Mouse (Mus musculus): Measurements from ENCODE around the gene Abca7. TPM values are rescaled to one million over a fixed set of nuclear protein-coding genes. Genes with fewer than 3 reads are reported as not detected.
A peak's percentile ranks its signal among the peaks of the same experiment; 100 is the strongest.
"Not testable (repeated sequence)": the region's sequence is repeated elsewhere in the genome, so short reads cannot be mapped to it uniquely, and the experiment has no call there.

Gene Abca7
- polyA plus RNA-seq, 1 experiment from 2014 or later, result 4.0 TPM

- Histone ChIP-seq H3K27ac (replicated peaks) (peak overlapping the region; percentile 40), H3K9ac (no peak overlapping the region), H3K4me2 (replicated peaks) (no peak overlapping the region), H3K4me1 (peaks cover 26% of the 10 kb centered on the region), H3K36me3 (peaks cover 35% of the 10 kb centered on the region), H3K27me3 (no peaks in the 10 kb centered on the region), H3K9me3 (replicated peaks) (no peaks in the 10 kb centered on the region), H3K4me3 (replicated peaks) (no peak overlapping the region)
- ATAC-seq (ENCODE audit: insufficient number of reproducible peaks, low FRiP score, low TSS enrichment, low read depth), result no peak
- WGBS, result 56% methylated on average over 5 of the region's 5 CpGs
These were observed 36.6 kb downstream of the Abca7 start for GRCm38 (mm10) chr10:80032799-80033480.

GRCm38 (mm10) chr10:80033511-80034391, 37.5 kb downstream of the Abca7 start:
- peaks cover 39% of the 10 kb centered on the region for H3K36me3 ChIP-seq
- H3K9me3 ChIP-seq (replicated peaks), result no peaks in the 10 kb centered on the region
- no peaks in the 10 kb centered on the region for H3K27me3 ChIP-seq
- H3K4me2 ChIP-seq (replicated peaks), result no peak overlapping the region
- H3K9ac ChIP-seq, result no peak overlapping the region
- H3K4me1 ChIP-seq, result peaks cover 34% of the 10 kb centered on the region
- H3K4me3 ChIP-seq (replicated peaks), result no peak overlapping the region
- H3K27ac ChIP-seq (replicated peaks), result peak overlapping the region; percentile 48; the same call in 1 of the 2 replicates
- WGBS, result 39% methylated on average over 9 of the region's 9 CpGs
- no peak for ATAC-seq (ENCODE audit: insufficient number of reproducible peaks, low FRiP score, low TSS enrichment, low read depth)

GRCm38 (mm10) chr10:80035148-80035547, 38.9 kb downstream of the Abca7 start:
- no peak for ATAC-seq (ENCODE audit: insufficient number of reproducible peaks, low FRiP score, low TSS enrichment, low read depth)
- Histone ChIP-seq H3K9me3 (replicated peaks) (no peaks in the 10 kb centered on the region), H3K4me2 (replicated peaks) (no peak overlapping the region), H3K4me1 (peaks cover 39% of the 10 kb centered on the region), H3K36me3 (peaks cover 39% of the 10 kb centered on the region), H3K27ac (replicated peaks) (no peak overlapping the region; the same call in 1 of the 2 replicates), H3K27me3 (no peaks in the 10 kb centered on the region), H3K9ac (no peak overlapping the region), H3K4me3 (replicated peaks) (no peak overlapping the region)
- WGBS, result 74% methylated on average over 8 of the region's 8 CpGs

- Histone ChIP-seq H3K27ac (replicated peaks) (no peak overlapping the region; the same call in 1 of the 2 replicates), H3K4me1 (peaks cover 39% of the 10 kb centered on the region), H3K27me3 (no peaks in the 10 kb centered on the region), H3K9ac (no peak overlapping the region), H3K9me3 (replicated peaks) (no peaks in the 10 kb centered on the region), H3K4me3 (replicated peaks) (no peak overlapping the region), H3K4me2 (replicated peaks) (no peak overlapping the region), H3K36me3 (peaks cover 39% of the 10 kb centered on the region)
- no peak for ATAC-seq (ENCODE audit: insufficient number of reproducible peaks, low FRiP score, low TSS enrichment, low read depth)
- 90% methylated on average over 5 of the region's 5 CpGs for WGBS
These were observed 39.4 kb downstream of the Abca7 start for GRCm38 (mm10) chr10:80035686-80036085.

GRCm38 (mm10) chr10:80036832-80037231, 40.5 kb downstream of the Abca7 start:
- H3K4me3 ChIP-seq (replicated peaks), result no peak overlapping the region
- peaks cover 39% of the 10 kb centered on the region for H3K36me3 ChIP-seq
- ATAC-seq (ENCODE audit: insufficient number of reproducible peaks, low FRiP score, low TSS enrichment, low read depth), result no peak
- no peak overlapping the region for H3K9ac ChIP-seq
- no peaks in the 10 kb centered on the region for H3K9me3 ChIP-seq (replicated peaks)
- peaks cover 39% of the 10 kb centered on the region for H3K4me1 ChIP-seq
- H3K27me3 ChIP-seq, result no peaks in the 10 kb centered on the region
- no peak overlapping the region for H3K27ac ChIP-seq (replicated peaks)
- 92% methylated on average over 13 of the region's 13 CpGs for WGBS
- no peak overlapping the region for H3K4me2 ChIP-seq (replicated peaks)

- peaks cover 17% of the 10 kb centered on the region for H3K4me1 ChIP-seq
- H3K9me3 ChIP-seq (replicated peaks), result no peaks in the 10 kb centered on the region
- H3K4me2 ChIP-seq (replicated peaks), result peak within 1 kb of the TSS; percentile 67
- peak within 1 kb of the TSS; percentile 78 for H3K27ac ChIP-seq (replicated peaks)
- H3K36me3 ChIP-seq, result peaks cover 38% of the 10 kb centered on the region
- peak; percentile 98 for ATAC-seq (ENCODE audit: insufficient number of reproducible peaks, low FRiP score, low TSS enrichment, low read depth)
- WGBS, result under 1% methylated on average over 40 of the region's 40 CpGs
- no peaks in the 10 kb centered on the region for H3K27me3 ChIP-seq
- H3K9ac ChIP-seq, result peak within 1 kb of the TSS; percentile 68
- peak within 1 kb of the TSS; percentile 80 for H3K4me3 ChIP-seq (replicated peaks)
These were observed 43.3 kb downstream of the Abca7 start, which contains the start of gene Polr2e for GRCm38 (mm10) chr10:80039559-80039979. Gene Polr2e, minus strand, starts transcription at chr10:80039795.

GRCm38 (mm10) chr10:80041409-80042060, 45.2 kb downstream of the Abca7 start:
- not testable (repeated sequence) for H3K4me3 ChIP-seq (replicated peaks); H3K9ac ChIP-seq; H3K4me2 ChIP-seq (replicated peaks); H3K9me3 ChIP-seq (replicated peaks); ATAC-seq (ENCODE audit: insufficient number of reproducible peaks, low FRiP score, low TSS enrichment, low read depth); H3K27ac ChIP-seq (replicated peaks); H3K27me3 ChIP-seq
- 82% methylated on average over 8 of the region's 8 CpGs for WGBS
- H3K4me1 ChIP-seq, result peaks cover 15% of the 10 kb centered on the region
- peaks cover 18% of the 10 kb centered on the region for H3K36me3 ChIP-seq

GRCm38 (mm10) chr10:80044087-80044486, 47.8 kb downstream of the Abca7 start:
- H3K9ac ChIP-seq, result no peak overlapping the region
- H3K27ac ChIP-seq (replicated peaks), result no peak overlapping the region; the same call in 1 of the 2 replicates
- WGBS, result 40% methylated on average over 4 of the region's 4 CpGs
- peaks cover 25% of the 10 kb centered on the region for H3K4me1 ChIP-seq
- H3K27me3 ChIP-seq, result no peaks in the 10 kb centered on the region
- H3K9me3 ChIP-seq (replicated peaks), result no peaks in the 10 kb centered on the region
- H3K36me3 ChIP-seq, result no peaks in the 10 kb centered on the region
- H3K4me2 ChIP-seq (replicated peaks), result no peak overlapping the region
- no peak for ATAC-seq (ENCODE audit: insufficient number of reproducible peaks, low FRiP score, low TSS enrichment, low read depth)
- H3K4me3 ChIP-seq (replicated peaks), result no peak overlapping the region

- not testable (repeated sequence) for H3K9ac ChIP-seq; ATAC-seq (ENCODE audit: insufficient number of reproducible peaks, low FRiP score, low TSS enrichment, low read depth); H3K9me3 ChIP-seq (replicated peaks); H3K27me3 ChIP-seq; H3K4me2 ChIP-seq (replicated peaks); H3K27ac ChIP-seq (replicated peaks); H3K4me3 ChIP-seq (replicated peaks); H3K36me3 ChIP-seq
- peaks cover 25% of the 10 kb centered on the region for H3K4me1 ChIP-seq
- WGBS, result 67% methylated on average over 3 of the region's 4 CpGs
These were observed 49.1 kb downstream of the Abca7 start for GRCm38 (mm10) chr10:80045364-80045763.

GRCm38 (mm10) chr10:80045766-80046165, 49.5 kb downstream of the Abca7 start:
- Histone ChIP-seq H3K9me3 (replicated peaks) (no peaks in the 10 kb centered on the region), H3K36me3 (no peaks in the 10 kb centered on the region), H3K4me1 (peaks cover 25% of the 10 kb centered on the region), H3K27ac (replicated peaks) (no peak overlapping the region), H3K27me3 (no peaks in the 10 kb centered on the region), H3K4me3 (replicated peaks) (no peak overlapping the region), H3K4me2 (replicated peaks) (no peak overlapping the region), H3K9ac (no peak overlapping the region)
- 77% methylated on average over 5 of the region's 5 CpGs for WGBS
- no peak for ATAC-seq (ENCODE audit: insufficient number of reproducible peaks, low FRiP score, low TSS enrichment, low read depth)

- H3K9ac ChIP-seq, result no peak within 1 kb of the TSS
- H3K9me3 ChIP-seq (replicated peaks), result no peaks in the 10 kb centered on the region
- peaks cover 27% of the 10 kb centered on the region for H3K4me1 ChIP-seq
- H3K27me3 ChIP-seq, result no peaks in the 10 kb centered on the region
- ATAC-seq (ENCODE audit: insufficient number of reproducible peaks, low FRiP score, low TSS enrichment, low read depth), result no peak
- peak within 1 kb of the TSS; percentile 73 for H3K27ac ChIP-seq (replicated peaks)
- WGBS, result 50% methylated on average over 9 of the region's 9 CpGs
- no peaks in the 10 kb centered on the region for H3K36me3 ChIP-seq
- no peak within 1 kb of the TSS for H3K4me2 ChIP-seq (replicated peaks)
- no peak within 1 kb of the TSS for H3K4me3 ChIP-seq (replicated peaks)
These were observed 50.8 kb downstream of the Abca7 start, which contains the start of gene Gpx4 for GRCm38 (mm10) chr10:80047041-80047565. Gene Gpx4, plus strand, starts transcription at chr10:80047166.
